Mouse (Mus musculus) olfactory bulb, adult 2 months (tissue): ENCODE data around the gene Rasl10a.

Source experiments
- CTCF ChIP-seq: fragments of 200-500 bp; IDR thresholded peaks from 2 replicates; pipeline ENCODE4 v1.5.1; 2012; ENCODE audit warnings: low read depth, mild to moderate bottlenecking, low read length, moderate library complexity; ENCODE audit not compliant: insufficient read depth
- POLR2A ChIP-seq: fragments of 200-500 bp; IDR thresholded peaks from 2 replicates; pipeline ENCODE4 v1.6.1; 2012; ENCODE audit warnings: mild to moderate bottlenecking, low read depth, low read length, moderate library complexity; ENCODE audit not compliant: insufficient read depth

DNA sequence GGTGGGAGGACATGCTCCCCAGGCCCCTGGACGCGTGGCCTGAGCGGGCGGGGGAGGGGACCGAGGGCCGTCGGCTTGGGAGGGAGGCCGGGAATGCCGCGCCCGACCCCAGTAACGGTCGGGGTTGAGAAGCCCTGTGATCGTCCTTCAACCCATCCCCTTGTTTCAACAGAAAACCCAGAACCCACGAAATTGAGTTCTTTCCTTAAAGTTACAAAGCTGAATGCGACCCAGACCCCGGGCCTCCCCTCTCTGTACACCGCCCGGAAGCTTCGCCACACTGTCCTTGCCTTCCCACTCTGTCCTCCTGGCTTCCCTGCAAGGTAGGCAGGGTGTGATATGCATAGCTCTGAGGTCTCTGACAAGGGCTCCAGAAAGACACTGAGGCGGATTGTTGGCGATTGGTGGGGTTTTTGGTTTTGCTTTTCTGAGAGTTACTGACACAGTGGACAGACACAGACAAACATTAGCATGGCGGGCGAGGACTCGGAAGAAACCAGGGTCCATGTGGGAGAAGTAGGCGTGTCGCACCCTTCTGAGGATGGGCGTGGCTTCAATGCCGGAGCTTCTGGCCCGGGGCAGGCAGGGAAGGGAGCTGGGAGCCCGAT, 41.8 kb downstream of the Rasl10a start:
- TF ChIP-seq CTCF: no peak
- TF ChIP-seq POLR2A: peak; percentile 13; the same call in 1 of the 2 replicates
